Mouse (Mus musculus): Measurements from ENCODE around the gene Epor.

The Epor gene

DNA sequence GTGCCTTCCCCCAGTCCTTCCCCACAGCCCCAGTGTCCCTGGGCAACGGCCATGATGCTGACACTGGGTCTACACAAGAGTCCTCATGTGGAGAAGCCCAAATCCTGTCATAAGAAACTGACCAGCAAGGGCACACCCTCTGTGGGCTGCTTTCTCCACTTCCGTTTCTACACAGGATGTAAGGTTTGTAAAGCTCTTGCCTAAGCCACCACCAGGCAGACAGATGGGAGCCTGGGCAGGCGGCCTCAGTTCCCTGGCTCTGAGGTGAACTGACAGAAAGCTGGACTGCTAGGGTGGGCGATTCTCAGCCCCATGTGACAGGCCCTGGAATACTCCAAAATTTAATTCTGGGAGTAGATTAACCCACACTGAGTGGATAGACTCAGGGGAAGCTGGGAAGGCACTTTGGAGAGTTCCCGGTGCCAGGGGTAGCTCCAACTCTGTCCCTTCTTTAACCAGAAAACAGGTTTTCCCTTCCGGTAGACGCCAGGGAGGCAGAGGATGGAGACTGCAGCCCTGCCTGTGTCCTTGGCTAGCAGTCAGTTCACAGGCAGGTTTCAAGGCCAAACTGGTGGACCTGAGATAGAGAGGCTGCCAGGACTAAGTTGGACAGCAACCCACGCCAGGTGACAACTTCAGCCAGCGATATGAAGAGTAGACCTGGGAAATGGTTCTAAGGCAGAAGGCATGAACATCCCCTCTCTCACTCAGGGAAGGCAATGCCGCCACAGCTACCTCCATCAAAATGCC lies 53.7 kb downstream of the Epor start:
- DNase-seq (ENCODE audit: extremely low read depth, low read depth, low spot score): no peak

All from fat pad, adult 2 months (tissue).